Mouse (Mus musculus): ENCODE results near the gene Map3k5. TPM values are rescaled to one million over a fixed set of nuclear protein-coding genes. Genes with fewer than 3 reads are reported as not detected.

Map3k5 gene
- polyA plus RNA-seq (2012; rRNA removed): 0.93 and 1.0 TPM in 2 replicates

GRCm38 (mm10) chr10:19934384-19935294 is at the start of gene Map3k5:
Gene Map3k5 (plus strand): TSS chr10:19934472.
- H3K36me3 ChIP-seq (ENCODE audit: control insufficient read depth, insufficient read depth, low read length): no peaks in the 10 kb centered on the region
- no peak for TF ChIP-seq CTCF (IDR thresholded peaks at IDR 0.05; ENCODE audit: control insufficient read depth, insufficient read depth, insufficient replicate concordance, low read depth, low read length)
- 0 out of 2 replicates have a peak, but pooled peaks have one; percentile 18 for TF ChIP-seq POLR2A (IDR thresholded peaks at IDR 0.05; ENCODE audit: control insufficient read depth, low read depth, low read length)

GRCm38 (mm10) chr10:19886249-19886648 is 48.0 kb upstream of the Map3k5 start:
- Histone ChIP-seq H3K4me3 (ENCODE audit: control insufficient read depth, low read depth, low read length) (no peak overlapping the region), H3K36me3 (ENCODE audit: control insufficient read depth, insufficient read depth, low read length) (peaks cover 1% of the 10 kb centered on the region; the same call in 1 of the 2 replicates), H3K27ac (ENCODE audit: control insufficient read depth, insufficient read depth, low read depth, low read length) (no peak overlapping the region), H3K27me3 (ENCODE audit: control insufficient read depth, insufficient read depth, low read length) (no peaks in the 10 kb centered on the region), H3K4me1 (ENCODE audit: control insufficient read depth, insufficient read depth, low read length) (no peaks in the 10 kb centered on the region)
- no peak for TF ChIP-seq CTCF (IDR thresholded peaks at IDR 0.05; ENCODE audit: control insufficient read depth, insufficient read depth, insufficient replicate concordance, low read depth, low read length)
- no peak for TF ChIP-seq POLR2A (IDR thresholded peaks at IDR 0.05; ENCODE audit: control insufficient read depth, low read depth, low read length)

More at GRCm38 (mm10) chr10:19934384-19935294, at the start of gene Map3k5:
- no peaks in the 10 kb centered on the region for H3K27me3 ChIP-seq (ENCODE audit: control insufficient read depth, insufficient read depth, low read length)
- H3K4me1 ChIP-seq (ENCODE audit: control insufficient read depth, insufficient read depth, low read length): peaks cover 10% of the 10 kb centered on the region
- H3K4me3 ChIP-seq (ENCODE audit: control insufficient read depth, low read depth, low read length): peak within 1 kb of the TSS; percentile 88
- H3K27ac ChIP-seq (ENCODE audit: control insufficient read depth, insufficient read depth, low read depth, low read length): peak within 1 kb of the TSS; percentile 75

GRCm38 (mm10) chr10:19889908-19890307 is 44.4 kb upstream of the Map3k5 start:
- TF ChIP-seq CTCF (IDR thresholded peaks at IDR 0.05; ENCODE audit: control insufficient read depth, insufficient read depth, insufficient replicate concordance, low read depth, low read length): no peak
- no peak for TF ChIP-seq POLR2A (IDR thresholded peaks at IDR 0.05; ENCODE audit: control insufficient read depth, low read depth, low read length)
- Histone ChIP-seq H3K4me1 (ENCODE audit: control insufficient read depth, insufficient read depth, low read length) (no peaks in the 10 kb centered on the region), H3K27me3 (ENCODE audit: control insufficient read depth, insufficient read depth, low read length) (no peaks in the 10 kb centered on the region), H3K27ac (ENCODE audit: control insufficient read depth, insufficient read depth, low read depth, low read length) (no peak overlapping the region), H3K4me3 (ENCODE audit: control insufficient read depth, low read depth, low read length) (no peak overlapping the region), H3K36me3 (ENCODE audit: control insufficient read depth, insufficient read depth, low read length) (no peaks in the 10 kb centered on the region)

GRCm38 (mm10) chr10:19891686-19892085 is 42.6 kb upstream of the Map3k5 start:
- Histone ChIP-seq H3K27me3 (ENCODE audit: control insufficient read depth, insufficient read depth, low read length) (no peaks in the 10 kb centered on the region), H3K4me3 (ENCODE audit: control insufficient read depth, low read depth, low read length) (no peak overlapping the region), H3K36me3 (ENCODE audit: control insufficient read depth, insufficient read depth, low read length) (no peaks in the 10 kb centered on the region), H3K27ac (ENCODE audit: control insufficient read depth, insufficient read depth, low read depth, low read length) (no peak overlapping the region), H3K4me1 (ENCODE audit: control insufficient read depth, insufficient read depth, low read length) (no peaks in the 10 kb centered on the region)
- TF ChIP-seq POLR2A (IDR thresholded peaks at IDR 0.05; ENCODE audit: control insufficient read depth, low read depth, low read length) (no peak), CTCF (IDR thresholded peaks at IDR 0.05; ENCODE audit: control insufficient read depth, insufficient read depth, insufficient replicate concordance, low read depth, low read length) (no peak)

GRCm38 (mm10) chr10:19893146-19893545 is 41.1 kb upstream of the Map3k5 start:
- Histone ChIP-seq H3K4me1 (ENCODE audit: control insufficient read depth, insufficient read depth, low read length) (no peaks in the 10 kb centered on the region), H3K27me3 (ENCODE audit: control insufficient read depth, insufficient read depth, low read length) (no peaks in the 10 kb centered on the region), H3K36me3 (ENCODE audit: control insufficient read depth, insufficient read depth, low read length) (no peaks in the 10 kb centered on the region), H3K27ac (ENCODE audit: control insufficient read depth, insufficient read depth, low read depth, low read length) (no peak overlapping the region), H3K4me3 (ENCODE audit: control insufficient read depth, low read depth, low read length) (no peak overlapping the region)
- no peak for TF ChIP-seq CTCF (IDR thresholded peaks at IDR 0.05; ENCODE audit: control insufficient read depth, insufficient read depth, insufficient replicate concordance, low read depth, low read length)
- TF ChIP-seq POLR2A (IDR thresholded peaks at IDR 0.05; ENCODE audit: control insufficient read depth, low read depth, low read length): no peak

GRCm38 (mm10) chr10:19893976-19894375 is 40.3 kb upstream of the Map3k5 start:
- Histone ChIP-seq H3K27ac (ENCODE audit: control insufficient read depth, insufficient read depth, low read depth, low read length) (no peak overlapping the region), H3K36me3 (ENCODE audit: control insufficient read depth, insufficient read depth, low read length) (no peaks in the 10 kb centered on the region), H3K27me3 (ENCODE audit: control insufficient read depth, insufficient read depth, low read length) (no peaks in the 10 kb centered on the region), H3K4me3 (ENCODE audit: control insufficient read depth, low read depth, low read length) (no peak overlapping the region), H3K4me1 (ENCODE audit: control insufficient read depth, insufficient read depth, low read length) (no peaks in the 10 kb centered on the region)
- no peak for TF ChIP-seq CTCF (IDR thresholded peaks at IDR 0.05; ENCODE audit: control insufficient read depth, insufficient read depth, insufficient replicate concordance, low read depth, low read length)
- no peak for TF ChIP-seq POLR2A (IDR thresholded peaks at IDR 0.05; ENCODE audit: control insufficient read depth, low read depth, low read length)

- no peak overlapping the region for H3K27ac ChIP-seq (ENCODE audit: control insufficient read depth, insufficient read depth, low read depth, low read length)
- no peaks in the 10 kb centered on the region for H3K4me1 ChIP-seq (ENCODE audit: control insufficient read depth, insufficient read depth, low read length)
- no peak overlapping the region for H3K4me3 ChIP-seq (ENCODE audit: control insufficient read depth, low read depth, low read length)
- no peaks in the 10 kb centered on the region for H3K36me3 ChIP-seq (ENCODE audit: control insufficient read depth, insufficient read depth, low read length)
- no peaks in the 10 kb centered on the region for H3K27me3 ChIP-seq (ENCODE audit: control insufficient read depth, insufficient read depth, low read length)
- TF ChIP-seq CTCF (IDR thresholded peaks at IDR 0.05; ENCODE audit: control insufficient read depth, insufficient read depth, insufficient replicate concordance, low read depth, low read length): no peak
- TF ChIP-seq POLR2A (IDR thresholded peaks at IDR 0.05; ENCODE audit: control insufficient read depth, low read depth, low read length): no peak
Observed at GRCm38 (mm10) chr10:19900191-19900590, 34.1 kb upstream of the Map3k5 start.

Measured in testis, adult 2 months (tissue).